Mouse (Mus musculus) kidney, embryonic 14.5 days (tissue): ENCODE data around the gene Ttll3. TPM values are rescaled to one million over a fixed set of nuclear protein-coding genes. Genes with fewer than 3 reads are reported as not detected.

Experiments
- ATAC-seq: fragments of 200-750 bp; cut with Nextera tagmentation; 2 replicates; pipeline ENCODE4 v1.8.0; 2017; ENCODE audit warnings: moderate number of reproducible peaks, mild to moderate bottlenecking, moderate TSS enrichment, moderate library complexity; ENCODE audit not compliant: low FRiP score, low TSS enrichment
- H3K27ac ChIP-seq: fragments of 300-500 bp; sonication (generic); 2 replicates; pipeline ENCODE4 v1.5.1; 2014; ENCODE audit warnings: low read depth, mild to moderate bottlenecking, low read length, moderate library complexity, mixed read lengths
- H3K27me3 ChIP-seq: fragments of 300-500 bp; sonication (generic); 2 replicates; pipeline ENCODE4 v1.6.1; 2014; ENCODE audit warnings: mild to moderate bottlenecking, low read length; ENCODE audit not compliant: control insufficient read depth, insufficient read depth
- H3K36me3 ChIP-seq: fragments of 300-500 bp; sonication (generic); 2 replicates; pipeline ENCODE4 v1.6.1; 2014; ENCODE audit warnings: low read length, mixed read lengths; ENCODE audit not compliant: control insufficient read depth, insufficient read depth
- H3K4me1 ChIP-seq: fragments of 300-500 bp; sonication (generic); 2 replicates; pipeline ENCODE4 v1.6.1; 2014; ENCODE audit warnings: low read length, mixed read lengths; ENCODE audit not compliant: control insufficient read depth, insufficient read depth
- H3K4me2 ChIP-seq: fragments of 300-500 bp; sonication (generic); replicated peaks from 2 replicates; pipeline ENCODE4 v1.6.1; 2014; ENCODE audit warnings: low read depth, mild to moderate bottlenecking, low read length
- H3K4me3 ChIP-seq: fragments of 300-500 bp; sonication (generic); 2 replicates; pipeline ENCODE4 v1.5.1; 2014; ENCODE audit warnings: mild to moderate bottlenecking, low read length
- H3K9ac ChIP-seq: fragments of 300-500 bp; sonication (generic); 2 replicates; pipeline ENCODE4 v1.6.1; 2014; ENCODE audit warnings: low read depth, mild to moderate bottlenecking, low read length, moderate library complexity
- H3K9me3 ChIP-seq: fragments of 300-500 bp; sonication (generic); 2 replicates; pipeline ENCODE4 v1.6.1; 2016; ENCODE audit warnings: low read length; ENCODE audit not compliant: control insufficient read depth
- WGBS: fragments of 180-500 bp; shearing (Covaris S2); extraction: QIAGEN DNeasy Blood & Tissue Kit; methylation state at CpG from one replicate; pipeline ENCODE4 v1.1.7; 2014; 5-methylcytosine and 5-hydroxymethylcytosine counted together
- polyA plus RNA-seq: library from polyadenylated mRNA; unstranded; fragments of >200 nt; fragmentation: Nextera tagmentation; extraction: Ambion mirVana; gene quantifications from 2 replicates; pipeline ENCODE4 v1.2.1, GENCODE M21; 2014

The Ttll3 gene
- polyA plus RNA-seq, 1 experiment from 2014 or later: 2.0 TPM

DNA sequence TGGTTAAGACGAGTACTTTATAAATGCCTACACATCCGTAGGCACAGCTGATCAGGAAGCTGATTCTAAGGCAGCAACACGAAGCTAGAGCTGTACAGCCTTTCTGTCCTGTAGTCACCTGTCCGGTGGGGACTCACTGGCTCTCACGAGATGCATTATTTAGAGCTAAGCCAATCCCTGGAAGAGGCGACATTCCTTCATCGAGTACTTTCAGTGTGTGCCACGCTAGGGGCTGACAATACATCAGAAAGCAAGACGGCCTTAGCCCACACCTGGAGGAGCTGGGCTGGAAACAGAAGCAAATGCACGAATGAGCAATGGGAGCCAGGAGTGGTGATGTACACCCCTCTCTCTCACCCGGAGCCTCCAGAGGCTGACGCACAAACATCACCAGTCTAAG lies 48.1 kb downstream of the Ttll3 start:
- no peak for ATAC-seq
- Histone ChIP-seq H3K9ac (no peak overlapping the region), H3K4me3 (no peak overlapping the region), H3K4me1 (0 out of 2 replicates have a peak, but pooled peaks cover under 1% of the 10 kb centered on the region), H3K27me3 (no peaks in the 10 kb centered on the region), H3K27ac (no peak overlapping the region), H3K9me3 (no peaks in the 10 kb centered on the region), H3K4me2 (no peak overlapping the region), H3K36me3 (no peaks in the 10 kb centered on the region)
- 76% methylated on average over 12 of the region's 12 CpGs for WGBS

DNA sequence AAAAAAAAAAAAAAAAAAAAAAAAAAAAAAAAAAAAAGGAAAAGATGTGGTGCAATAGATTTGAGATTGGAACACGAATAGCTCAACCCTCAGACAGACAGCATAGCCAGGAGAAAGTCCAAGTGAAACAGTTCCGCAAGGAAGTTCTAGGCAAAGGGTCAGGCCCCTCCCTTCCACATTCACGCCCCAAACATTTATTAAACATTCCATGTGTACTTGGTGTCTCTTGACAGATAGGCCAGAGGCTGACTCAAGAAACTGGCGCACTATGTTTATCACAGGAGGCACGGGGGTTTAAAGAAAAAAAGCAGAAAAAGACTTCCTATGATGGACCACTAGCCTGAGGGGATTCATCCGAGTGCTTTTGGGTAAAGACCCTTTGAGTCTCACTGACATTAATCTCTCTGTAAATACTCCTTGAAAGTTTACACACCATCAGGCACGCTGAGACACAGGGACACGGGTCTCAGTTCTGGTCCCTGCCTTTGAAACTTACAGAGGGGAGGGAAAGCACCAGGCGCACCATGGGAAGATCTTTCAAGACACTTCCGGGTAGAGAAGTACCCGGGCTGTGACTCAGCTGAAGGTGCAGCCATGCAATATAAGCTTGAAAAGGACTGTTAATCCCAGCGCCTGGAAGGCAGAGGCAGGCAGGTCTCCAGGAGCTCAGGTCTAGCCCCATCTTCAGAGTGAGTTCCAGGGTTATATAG lies 49.8 kb downstream of the Ttll3 start:
- 64% methylated on average over 12 of the region's 12 CpGs for WGBS
- no peaks in the 10 kb centered on the region for H3K36me3 ChIP-seq

DNA sequence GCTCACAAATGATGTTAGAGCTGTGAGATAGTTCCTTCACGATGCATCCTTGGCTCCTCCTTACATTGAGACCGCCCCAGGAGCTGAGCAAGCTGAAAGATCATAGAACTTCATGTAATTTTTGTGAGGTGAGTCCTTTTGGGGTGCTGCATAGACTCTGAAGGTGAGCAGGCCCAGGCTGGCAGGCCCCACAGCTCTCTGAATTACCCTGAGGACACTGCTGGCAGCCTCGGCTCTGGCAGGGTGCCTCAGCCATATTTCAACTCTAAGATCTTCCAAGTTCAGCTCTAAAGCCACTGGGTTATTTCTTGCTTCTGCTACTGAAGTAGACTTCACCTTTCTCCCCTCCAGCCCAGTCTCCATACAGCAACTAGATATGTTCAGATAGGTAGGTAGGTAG lies 51.6 kb downstream of the Ttll3 start:
- H3K27ac ChIP-seq: no peak overlapping the region
- no peak overlapping the region for H3K4me2 ChIP-seq
- peaks cover 6% of the 10 kb centered on the region; the same call in 1 of the 2 replicates for H3K4me1 ChIP-seq
- H3K9ac ChIP-seq: no peak overlapping the region
- peaks cover 4% of the 10 kb centered on the region; the same call in 1 of the 2 replicates for H3K36me3 ChIP-seq
- H3K27me3 ChIP-seq: no peaks in the 10 kb centered on the region
- ATAC-seq: no peak
- no peaks in the 10 kb centered on the region for H3K9me3 ChIP-seq
- H3K4me3 ChIP-seq: no peak overlapping the region
- 84% methylated on average over 3 of the region's 3 CpGs for WGBS

More for the DNA sequence above, 49.8 kb downstream of the Ttll3 start:
- no peak for ATAC-seq
- no peaks in the 10 kb centered on the region for H3K9me3 ChIP-seq
- peaks cover 6% of the 10 kb centered on the region; the same call in 1 of the 2 replicates for H3K4me1 ChIP-seq
- H3K9ac ChIP-seq: no peak overlapping the region
- no peaks in the 10 kb centered on the region for H3K27me3 ChIP-seq
- H3K4me3 ChIP-seq: no peak overlapping the region
- H3K27ac ChIP-seq: no peak overlapping the region
- H3K4me2 ChIP-seq: no peak overlapping the region

DNA sequence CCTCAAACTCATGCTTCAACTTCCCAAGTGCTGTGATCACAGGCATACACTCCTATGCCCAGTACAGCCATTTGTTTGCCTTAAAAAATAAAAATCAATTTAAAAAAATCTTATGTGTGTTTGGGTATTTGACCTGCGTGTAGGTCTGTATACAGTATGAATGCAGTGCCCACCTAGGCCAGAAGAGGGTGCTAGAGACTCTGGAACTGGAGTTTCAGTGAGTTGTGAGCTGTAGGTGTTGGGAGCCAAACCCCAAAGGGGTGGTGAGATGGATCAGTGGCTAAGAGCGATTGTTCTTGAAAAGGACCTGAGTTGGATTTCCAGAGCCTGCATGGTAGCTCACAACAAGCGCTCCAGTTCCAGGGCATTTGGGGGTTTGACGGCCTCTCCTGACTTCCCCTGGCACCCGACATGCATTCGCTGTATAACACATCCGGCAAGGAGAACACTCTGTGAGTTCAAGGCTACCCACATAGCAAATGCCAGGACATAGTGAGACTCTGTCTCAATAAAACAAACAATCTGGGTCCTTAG lies 52.2 kb downstream of the Ttll3 start:
- Histone ChIP-seq H3K27ac (no peak overlapping the region), H3K9me3 (no peaks in the 10 kb centered on the region), H3K4me1 (peaks cover 6% of the 10 kb centered on the region; the same call in 1 of the 2 replicates), H3K4me2 (no peak overlapping the region), H3K36me3 (peaks cover 6% of the 10 kb centered on the region; the same call in 1 of the 2 replicates), H3K4me3 (no peak overlapping the region), H3K27me3 (no peaks in the 10 kb centered on the region), H3K9ac (no peak overlapping the region)
- WGBS: 57% methylated on average over 7 of the region's 7 CpGs
- ATAC-seq: no peak

GRCm38 (mm10) chr6:113442087-113442441 lies 53.0 kb downstream of the Ttll3 start:
- no peak for ATAC-seq
- H3K36me3 ChIP-seq: peaks cover 14% of the 10 kb centered on the region
- H3K4me1 ChIP-seq: peaks cover 6% of the 10 kb centered on the region; the same call in 1 of the 2 replicates
- H3K4me2 ChIP-seq: peak overlapping the region; percentile 80
- peak overlapping the region; percentile 3; the same call in 1 of the 2 replicates for H3K27ac ChIP-seq
- H3K9ac ChIP-seq: peak overlapping the region; percentile 92
- WGBS: 42% methylated on average over 9 of the region's 9 CpGs
- peak overlapping the region; percentile 70 for H3K4me3 ChIP-seq
- no peaks in the 10 kb centered on the region for H3K27me3 ChIP-seq
- no peaks in the 10 kb centered on the region for H3K9me3 ChIP-seq

DNA sequence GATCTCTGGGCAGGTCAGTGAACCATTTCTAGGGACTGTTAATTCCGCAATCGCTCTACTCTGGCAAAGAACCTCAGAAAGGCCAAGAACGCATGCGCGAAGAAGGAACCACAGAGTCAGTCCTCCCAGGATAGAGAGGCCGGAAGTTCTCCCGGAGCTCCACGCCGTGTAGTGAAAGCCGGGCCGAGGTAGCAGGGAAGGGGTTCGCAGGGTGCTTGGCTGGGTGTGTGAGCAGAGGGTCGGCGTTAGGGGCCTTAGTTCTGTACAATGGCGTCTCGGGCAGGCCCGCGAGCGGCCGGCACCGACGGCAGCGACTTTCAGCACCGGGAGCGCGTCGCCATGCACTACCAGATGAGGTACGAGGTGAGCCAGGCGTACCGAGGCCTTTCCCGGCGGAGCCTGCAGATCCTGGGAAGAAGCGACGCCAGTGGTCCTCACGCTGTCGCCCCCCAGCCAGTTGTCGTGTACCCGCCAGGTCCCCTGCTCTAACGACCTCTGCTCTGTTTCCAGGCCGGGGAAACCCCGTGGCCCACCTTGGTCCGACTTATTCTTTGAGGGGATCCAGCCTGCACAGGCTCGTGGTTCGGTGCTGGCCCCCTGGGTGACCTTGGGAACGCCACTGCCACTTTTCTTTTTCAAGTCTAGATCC lies 53.5 kb downstream of the Ttll3 start, which contains the start of gene Jagn1:
Jagn1 (plus strand) TSS at position 128 of the 649 bp plus-strand sequence.
- peaks cover 6% of the 10 kb centered on the region; the same call in 1 of the 2 replicates for H3K4me1 ChIP-seq
- H3K27ac ChIP-seq: peak within 1 kb of the TSS; percentile 21; the same call in 1 of the 2 replicates
- H3K36me3 ChIP-seq: peaks cover 19% of the 10 kb centered on the region
- H3K4me2 ChIP-seq: peak within 1 kb of the TSS; percentile 80
- H3K4me3 ChIP-seq: peak within 1 kb of the TSS; percentile 70
- ATAC-seq: peak; percentile 91
- WGBS: under 1% methylated on average over 45 of the region's 45 CpGs
- H3K9ac ChIP-seq: peak within 1 kb of the TSS; percentile 92
- H3K27me3 ChIP-seq: no peaks in the 10 kb centered on the region
- H3K9me3 ChIP-seq: no peaks in the 10 kb centered on the region

DNA sequence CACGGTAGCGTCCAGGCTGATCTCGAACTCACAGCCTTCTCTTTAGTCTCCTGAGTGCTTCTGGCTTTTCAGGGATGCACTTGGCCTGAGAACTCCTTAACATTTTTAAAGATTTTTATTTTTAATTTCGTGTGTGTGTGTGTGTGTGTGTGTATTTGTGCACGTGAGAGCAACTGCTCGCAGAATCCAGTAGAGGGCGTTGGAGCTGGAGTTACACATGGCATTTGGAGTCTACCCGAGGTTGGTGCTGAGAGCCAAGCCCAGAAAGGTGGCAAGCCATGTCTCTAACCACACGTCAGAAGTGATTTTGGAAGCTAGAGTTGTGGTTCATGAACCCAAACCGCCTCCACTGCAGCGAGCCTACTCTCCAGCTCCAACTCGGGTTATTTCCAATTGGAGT lies 54.0 kb downstream of the Ttll3 start:
- 51% methylated on average over 12 of the region's 12 CpGs for WGBS
- H3K27ac ChIP-seq: peak overlapping the region; percentile 21; the same call in 1 of the 2 replicates
- 0 out of 2 replicates have a peak, but pooled peaks have one; percentile 14 for ATAC-seq
- peaks cover 6% of the 10 kb centered on the region; the same call in 1 of the 2 replicates for H3K4me1 ChIP-seq
- peak overlapping the region; percentile 92 for H3K9ac ChIP-seq
- peak overlapping the region; percentile 70 for H3K4me3 ChIP-seq
- no peaks in the 10 kb centered on the region for H3K27me3 ChIP-seq
- H3K9me3 ChIP-seq: no peaks in the 10 kb centered on the region
- peaks cover 24% of the 10 kb centered on the region for H3K36me3 ChIP-seq
- peak overlapping the region; percentile 80 for H3K4me2 ChIP-seq

- no peak overlapping the region for H3K4me2 ChIP-seq
- ATAC-seq: peak; percentile 19; the same call in 1 of the 2 replicates
- 72% methylated on average over 6 of the region's 8 CpGs for WGBS
- H3K4me1 ChIP-seq: peaks cover 6% of the 10 kb centered on the region; the same call in 1 of the 2 replicates
- peaks cover 34% of the 10 kb centered on the region for H3K36me3 ChIP-seq
- no peak overlapping the region for H3K4me3 ChIP-seq
- no peaks in the 10 kb centered on the region for H3K9me3 ChIP-seq
- no peaks in the 10 kb centered on the region for H3K27me3 ChIP-seq
- H3K27ac ChIP-seq: peak overlapping the region; percentile 65
- H3K9ac ChIP-seq: no peak overlapping the region
Observed at GRCm38 (mm10) chr6:113444207-113444965, 55.3 kb downstream of the Ttll3 start.
